Mouse (Mus musculus): ENCODE measurements around the gene Dhx35. TPM values are rescaled to one million over a fixed set of nuclear protein-coding genes. Genes with fewer than 3 reads are reported as not detected.

The Dhx35 gene
- total RNA-seq (2014; rRNA removed) (23.8 and 30.7 TPM in 2 replicates), polyA plus RNA-seq (2015; fragmentation: Nextera tagmentation; extraction: Ambion mirVana) (10.0 and 10.8 TPM in 2 replicates)

GRCm38 (mm10) chr2:158794494-158795004 lies at the start of gene Dhx35:
TSS of gene Dhx35 (plus strand) at chr2:158794807.
- no peaks in the 10 kb centered on the region for H3K36me3 ChIP-seq (ENCODE audit: insufficient read depth, low read length)
- H3K9ac ChIP-seq (replicated peaks; ENCODE audit: low read length): peak within 1 kb of the TSS; percentile 72
- DNase-seq (ENCODE audit: low spot score) (peak; percentile 97), ATAC-seq (peak; percentile 99)
- no peaks in the 10 kb centered on the region for H3K27me3 ChIP-seq (ENCODE audit: insufficient read depth, low read length)
- H3K4me1 ChIP-seq (ENCODE audit: insufficient read depth, low read length): peaks cover 7% of the 10 kb centered on the region
- H3K4me2 ChIP-seq (ENCODE audit: low read depth, low read length): peak within 1 kb of the TSS; percentile 93
- no peaks in the 10 kb centered on the region for H3K9me3 ChIP-seq (ENCODE audit: low read length)
- H3K27ac ChIP-seq: peak within 1 kb of the TSS; percentile 88
- WGBS: 1% methylated on average over 31 of the region's 33 CpGs
- H3K4me3 ChIP-seq (ENCODE audit: low read length): peak within 1 kb of the TSS; percentile 80
- no peak for TF ChIP-seq CTCF (IDR thresholded peaks at IDR 0.05; ENCODE audit: low read depth)

GRCm38 (mm10) chr2:158745049-158745482 lies 49.5 kb upstream of the Dhx35 start:
- 17% methylated on average over 2 of the region's 2 CpGs for WGBS
- Histone ChIP-seq H3K9me3 (ENCODE audit: low read length) (no peaks in the 10 kb centered on the region), H3K27me3 (ENCODE audit: insufficient read depth, low read length) (no peaks in the 10 kb centered on the region), H3K9ac (replicated peaks; ENCODE audit: low read length) (no peak overlapping the region), H3K4me3 (ENCODE audit: low read length) (no peak overlapping the region), H3K36me3 (ENCODE audit: insufficient read depth, low read length) (no peaks in the 10 kb centered on the region), H3K4me2 (ENCODE audit: low read depth, low read length) (no peak overlapping the region), H3K4me1 (ENCODE audit: insufficient read depth, low read length) (no peaks in the 10 kb centered on the region), H3K27ac (no peak overlapping the region)
- ATAC-seq (peak; percentile 48; the same call in 1 of the 2 replicates), DNase-seq (ENCODE audit: low spot score) (peak; percentile 77)
- TF ChIP-seq CTCF (IDR thresholded peaks at IDR 0.05; ENCODE audit: low read depth): peak; percentile 87

GRCm38 (mm10) chr2:158746164-158746563 lies 48.4 kb upstream of the Dhx35 start:
- 71% methylated on average over 11 of the region's 11 CpGs for WGBS
- DNase-seq (ENCODE audit: low spot score) (no peak), ATAC-seq (no peak)
- Histone ChIP-seq H3K4me1 (ENCODE audit: insufficient read depth, low read length) (no peaks in the 10 kb centered on the region), H3K27ac (no peak overlapping the region), H3K4me2 (ENCODE audit: low read depth, low read length) (no peak overlapping the region), H3K27me3 (ENCODE audit: insufficient read depth, low read length) (no peaks in the 10 kb centered on the region), H3K9ac (replicated peaks; ENCODE audit: low read length) (no peak overlapping the region), H3K4me3 (ENCODE audit: low read length) (no peak overlapping the region), H3K36me3 (ENCODE audit: insufficient read depth, low read length) (no peaks in the 10 kb centered on the region), H3K9me3 (ENCODE audit: low read length) (no peaks in the 10 kb centered on the region)
- TF ChIP-seq CTCF (IDR thresholded peaks at IDR 0.05; ENCODE audit: low read depth): no peak

GRCm38 (mm10) chr2:158749366-158749765 lies 45.2 kb upstream of the Dhx35 start:
- Histone ChIP-seq H3K9me3 (ENCODE audit: low read length) (no peaks in the 10 kb centered on the region), H3K9ac (replicated peaks; ENCODE audit: low read length) (no peak overlapping the region), H3K27ac (no peak overlapping the region), H3K4me1 (ENCODE audit: insufficient read depth, low read length) (no peaks in the 10 kb centered on the region), H3K36me3 (ENCODE audit: insufficient read depth, low read length) (no peaks in the 10 kb centered on the region), H3K4me3 (ENCODE audit: low read length) (no peak overlapping the region), H3K4me2 (ENCODE audit: low read depth, low read length) (no peak overlapping the region), H3K27me3 (ENCODE audit: insufficient read depth, low read length) (no peaks in the 10 kb centered on the region)
- no peak for TF ChIP-seq CTCF (IDR thresholded peaks at IDR 0.05; ENCODE audit: low read depth)
- 81% methylated on average over 9 of the region's 9 CpGs for WGBS
- ATAC-seq: no peak
- DNase-seq (ENCODE audit: low spot score): no peak

GRCm38 (mm10) chr2:158760231-158760630 lies 34.4 kb upstream of the Dhx35 start:
- Histone ChIP-seq H3K4me2 (ENCODE audit: low read depth, low read length) (no peak overlapping the region), H3K4me3 (ENCODE audit: low read length) (no peak overlapping the region), H3K9me3 (ENCODE audit: low read length) (no peaks in the 10 kb centered on the region), H3K27me3 (ENCODE audit: insufficient read depth, low read length) (no peaks in the 10 kb centered on the region), H3K9ac (replicated peaks; ENCODE audit: low read length) (no peak overlapping the region), H3K36me3 (ENCODE audit: insufficient read depth, low read length) (peaks cover 17% of the 10 kb centered on the region; the same call in 1 of the 2 replicates), H3K4me1 (ENCODE audit: insufficient read depth, low read length) (no peaks in the 10 kb centered on the region), H3K27ac (no peak overlapping the region)
- ATAC-seq: no peak
- 86% methylated on average over 2 of the region's 2 CpGs for WGBS
- TF ChIP-seq CTCF (IDR thresholded peaks at IDR 0.05; ENCODE audit: low read depth): no peak
- DNase-seq (ENCODE audit: low spot score): no peak

GRCm38 (mm10) chr2:158762339-158762738 lies 32.3 kb upstream of the Dhx35 start:
- Histone ChIP-seq H3K9me3 (ENCODE audit: low read length) (no peaks in the 10 kb centered on the region), H3K27me3 (ENCODE audit: insufficient read depth, low read length) (no peaks in the 10 kb centered on the region), H3K27ac (no peak overlapping the region), H3K4me3 (ENCODE audit: low read length) (no peak overlapping the region), H3K4me2 (ENCODE audit: low read depth, low read length) (no peak overlapping the region), H3K4me1 (ENCODE audit: insufficient read depth, low read length) (no peaks in the 10 kb centered on the region), H3K36me3 (ENCODE audit: insufficient read depth, low read length) (peaks cover 11% of the 10 kb centered on the region; the same call in 1 of the 2 replicates), H3K9ac (replicated peaks; ENCODE audit: low read length) (no peak overlapping the region)
- DNase-seq (ENCODE audit: low spot score) (no peak), ATAC-seq (no peak)
- no peak for TF ChIP-seq CTCF (IDR thresholded peaks at IDR 0.05; ENCODE audit: low read depth)
- WGBS: 85% methylated on average over 5 of the region's 5 CpGs

GRCm38 (mm10) chr2:158767742-158768339 lies 26.8 kb upstream of the Dhx35 start, which contains the start of gene Fam83d:
TSS of gene Fam83d (plus strand) at chr2:158768093.
- peaks cover 4% of the 10 kb centered on the region; the same call in 1 of the 2 replicates for H3K36me3 ChIP-seq (ENCODE audit: insufficient read depth, low read length)
- peak; percentile 73 for TF ChIP-seq CTCF (IDR thresholded peaks at IDR 0.05; ENCODE audit: low read depth)

More at GRCm38 (mm10) chr2:158767742-158768339, 26.8 kb upstream of the Dhx35 start, which contains the start of gene Fam83d:
- DNase-seq (ENCODE audit: low spot score) (peak; percentile 97), ATAC-seq (peak; percentile 98)
- Histone ChIP-seq H3K9me3 (ENCODE audit: low read length) (no peaks in the 10 kb centered on the region), H3K27me3 (ENCODE audit: insufficient read depth, low read length) (no peaks in the 10 kb centered on the region), H3K4me3 (ENCODE audit: low read length) (peak within 1 kb of the TSS; percentile 55), H3K9ac (replicated peaks; ENCODE audit: low read length) (peak within 1 kb of the TSS; percentile 49), H3K27ac (no peak within 1 kb of the TSS), H3K4me1 (ENCODE audit: insufficient read depth, low read length) (peaks cover 17% of the 10 kb centered on the region), H3K4me2 (ENCODE audit: low read depth, low read length) (peak within 1 kb of the TSS; percentile 99)
- WGBS: under 1% methylated on average over 48 of the region's 48 CpGs

Data from hindbrain, postnatal 0 days (tissue).